Comparison of ENCODE assay signal across 8 mouse cellular contexts in genomic region chr10:122887528-122888183, GRCm38 (mm10).
A peak's percentile ranks its signal among the peaks of the same experiment; 100 is the strongest.
DNase-seq lines count a peak whose midpoint lies in the region; ATAC-seq lines count a peak whose summit lies in the region.

No protein-coding gene starts in this region.

- no peaks in the 10 kb centered on the region for H3K9me3 ChIP-seq in embryonic facial prominence, embryonic 14.5 days (ENCODE audit: control insufficient read depth, low read length)
- no peaks in the 10 kb centered on the region for H3K9me3 ChIP-seq in hindbrain, embryonic 12.5 days (replicated peaks)
- H3K9me3 ChIP-seq in midbrain, embryonic 13.5 days, result no peaks in the 10 kb centered on the region

- H3K4me1 ChIP-seq in embryonic facial prominence, embryonic 14.5 days (ENCODE audit: control insufficient read depth, insufficient read depth, low read length), result peaks cover 61% of the 10 kb centered on the region
- peaks cover 63% of the 10 kb centered on the region for H3K4me1 ChIP-seq in hindbrain, embryonic 12.5 days
- peaks cover 70% of the 10 kb centered on the region for H3K4me1 ChIP-seq in midbrain, embryonic 13.5 days (replicated peaks)

- WGBS in embryonic facial prominence, embryonic 14.5 days, result 30% methylated on average over 10 of the region's 10 CpGs
- 18% methylated on average over 10 of the region's 10 CpGs for WGBS in hindbrain, embryonic 12.5 days
- WGBS in midbrain, embryonic 13.5 days, result 20% methylated on average over 10 of the region's 10 CpGs

- 0 out of 2 replicates have a peak overlapping the region, but pooled peaks have one; percentile 1 for H3K4me3 ChIP-seq in embryonic facial prominence, embryonic 14.5 days (ENCODE audit: low read depth, low read length)
- H3K4me3 ChIP-seq in hindbrain, embryonic 12.5 days, result no peak overlapping the region
- no peak overlapping the region for H3K4me3 ChIP-seq in midbrain, embryonic 13.5 days (replicated peaks)

- no peaks in the 10 kb centered on the region for H3K27me3 ChIP-seq in embryonic facial prominence, embryonic 14.5 days (replicated peaks; ENCODE audit: control insufficient read depth, insufficient read depth, low read length)
- no peaks in the 10 kb centered on the region for H3K27me3 ChIP-seq in hindbrain, embryonic 12.5 days
- H3K27me3 ChIP-seq in midbrain, embryonic 13.5 days, result no peaks in the 10 kb centered on the region

- H3K36me3 ChIP-seq in embryonic facial prominence, embryonic 14.5 days (ENCODE audit: control insufficient read depth, insufficient read depth, low read length), result no peaks in the 10 kb centered on the region
- H3K36me3 ChIP-seq in hindbrain, embryonic 12.5 days, result no peaks in the 10 kb centered on the region
- no peaks in the 10 kb centered on the region for H3K36me3 ChIP-seq in midbrain, embryonic 13.5 days

- DNase-seq in lung, adult 18-20 months, result peak; percentile 32 to 34
- DNase-seq in lung, postnatal 36 days, result no peak
- DNase-seq in embryonic facial prominence, embryonic 14.5 days (ENCODE audit: low spot score), result peak; percentile 80
- DNase-seq in thymus, postnatal 10 days (ENCODE audit: low spot score in 2 of 2), result no peak
- DNase-seq in left cerebral cortex, postnatal 36 days (ENCODE audit: low spot score in 2 of 2), result no peak
- no peak for DNase-seq in testis, postnatal 14 days (ENCODE audit: low spot score)

- peak overlapping the region; percentile 50 for H3K4me2 ChIP-seq in embryonic facial prominence, embryonic 14.5 days (ENCODE audit: low read depth, low read length)
- peak overlapping the region; percentile 49 for H3K4me2 ChIP-seq in hindbrain, embryonic 12.5 days (replicated peaks)
- peak overlapping the region; percentile 19; the same call in 1 of the 2 replicates for H3K4me2 ChIP-seq in midbrain, embryonic 13.5 days (replicated peaks)

- peak overlapping the region; percentile 96 for H3K27ac ChIP-seq in embryonic facial prominence, embryonic 14.5 days (replicated peaks; ENCODE audit: low read depth, low read length)
- H3K27ac ChIP-seq in hindbrain, embryonic 12.5 days, result peak overlapping the region; percentile 97
- H3K27ac ChIP-seq in midbrain, embryonic 13.5 days, result peak overlapping the region; percentile 96

- ATAC-seq in embryonic facial prominence, embryonic 14.5 days (ENCODE audit: low read depth), result peak; percentile 8; the same call in 1 of the 2 replicates
- ATAC-seq in hindbrain, embryonic 12.5 days (ENCODE audit: low FRiP score), result peak; percentile 79
- ATAC-seq in midbrain, embryonic 13.5 days, result peak; percentile 35

- H3K9ac ChIP-seq in embryonic facial prominence, embryonic 14.5 days (ENCODE audit: low read depth, low read length), result peak overlapping the region; percentile 58; the same call in 1 of the 2 replicates
- no peak overlapping the region for H3K9ac ChIP-seq in hindbrain, embryonic 12.5 days
- H3K9ac ChIP-seq in midbrain, embryonic 13.5 days (replicated peaks), result 0 out of 2 replicates have a peak overlapping the region, but pooled peaks have one; percentile 36

- intact Hi-C loops in left cerebral cortex, postnatal 36 days (cut with DNase I), result no loop called here

Comparison
In these comparisons a context has a peak if more than half of its experiments do, and no peak if none do; other contexts are left out.
1. DNase-seq: peak in lung, adult 18-20 months (2 of 2) and embryonic facial prominence, embryonic 14.5 days (single experiment); none in lung, postnatal 36 days (single experiment), thymus, postnatal 10 days (0 of 2), left cerebral cortex, postnatal 36 days (0 of 2) and testis, postnatal 14 days (single experiment).
2. ATAC-seq: peak in every context shown above with its lines; median percentile 79 in hindbrain, embryonic 12.5 days; 35 in midbrain, embryonic 13.5 days; 8 in embryonic facial prominence, embryonic 14.5 days.
3. Peak in every context shown above with its lines, with median percentiles within 50 percentile points of each other: H3K27ac ChIP-seq and H3K4me2 ChIP-seq.